Mouse (Mus musculus): ENCODE data around the gene Ahsa2. TPM values are rescaled to one million over a fixed set of nuclear protein-coding genes. Genes with fewer than 3 reads are reported as not detected.
"Not testable (repeated sequence)": the region's sequence is repeated elsewhere in the genome, so short reads cannot be mapped to it uniquely, and the experiment has no call there.

Gene Ahsa2
- 10 to 100 TPM; 37.9 to 45.3 TPM for total RNA-seq (2021)

GRCm38 (mm10) chr11:23497718-23498509, at the start of gene Ahsa2:
Gene Ahsa2 (minus strand): TSS chr11:23498030.
- intact Hi-C loops (cut with DNase I) = loop anchor here (5.0 to 10.0 kb wide), 2 partner anchors 69 to 127 kb away; no protein-coding TSS in a partner anchor
- peak; percentile 91 to 92 for DNase-seq (ENCODE audit: low spot score in 2 of 2)

- intact Hi-C loops (cut with DNase I) = no loop called here
These were observed 39.6 kb upstream of the Ahsa2 start for GRCm38 (mm10) chr11:23537446-23537845.

GRCm38 (mm10) chr11:23520473-23521205, 22.8 kb upstream of the Ahsa2 start, which contains the start of gene 1700093K21Rik:
Gene 1700093K21Rik (minus strand): TSS chr11:23521155.
- peak in 1 of 2 experiments; percentile 4 for DNase-seq (ENCODE audit: low spot score in 2 of 2)
- intact Hi-C loops (cut with DNase I) = no loop called here

More at GRCm38 (mm10) chr11:23537446-23537845, 39.6 kb upstream of the Ahsa2 start:
- no peak for DNase-seq (ENCODE audit: low spot score in 2 of 2)

- no peak for DNase-seq (ENCODE audit: low spot score in 2 of 2)
- intact Hi-C loops (cut with DNase I) = no loop called here
These were observed 21.2 kb upstream of the Ahsa2 start for GRCm38 (mm10) chr11:23518981-23519380.

GRCm38 (mm10) chr11:23515315-23515714, 17.5 kb upstream of the Ahsa2 start:
- intact Hi-C loops (cut with DNase I) = no loop called here
- DNase-seq (ENCODE audit: low spot score in 2 of 2) = no peak

GRCm38 (mm10) chr11:23514785-23515184, 17.0 kb upstream of the Ahsa2 start:
- DNase-seq (ENCODE audit: low spot score in 2 of 2); intact Hi-C loops (cut with DNase I): not testable (repeated sequence)

GRCm38 (mm10) chr11:23504801-23505200, 7.0 kb upstream of the Ahsa2 start:
- DNase-seq (ENCODE audit: low spot score in 2 of 2); intact Hi-C loops (cut with DNase I): not testable (repeated sequence)

GRCm38 (mm10) chr11:23498609-23499008, 779 bp upstream of the Ahsa2 start:
- no peak for DNase-seq (ENCODE audit: low spot score in 2 of 2)
- intact Hi-C loops (cut with DNase I) = loop anchor here (5.0 to 10.0 kb wide), 2 partner anchors 69 to 126 kb away; no protein-coding TSS in a partner anchor

GRCm38 (mm10) chr11:23497335-23497717, 504 bp downstream of the Ahsa2 start:
- intact Hi-C loops (cut with DNase I) = loop anchor here (5.0 to 10.0 kb wide), 2 partner anchors 70 to 127 kb away; no protein-coding TSS in a partner anchor
- peak; percentile 67 to 69 for DNase-seq (ENCODE audit: low spot score in 2 of 2)

- intact Hi-C loops (cut with DNase I) = loop anchor here (5.0 to 10.0 kb wide), 2 partner anchors 71 to 128 kb away; no protein-coding TSS in a partner anchor
- no peak for DNase-seq (ENCODE audit: low spot score in 2 of 2)
These were observed 1.2 kb downstream of the Ahsa2 start for GRCm38 (mm10) chr11:23496661-23497060.

- DNase-seq (ENCODE audit: low spot score in 2 of 2) = no peak
- intact Hi-C loops (cut with DNase I) = loop anchor here (5.0 to 10.0 kb wide), 2 partner anchors 72 to 130 kb away; no protein-coding TSS in a partner anchor
These were observed 2.6 kb downstream of the Ahsa2 start for GRCm38 (mm10) chr11:23495231-23495630.

GRCm38 (mm10) chr11:23492048-23492790, 5.6 kb downstream of the Ahsa2 start:
- DNase-seq (ENCODE audit: low spot score in 2 of 2) = no peak
- intact Hi-C loops (cut with DNase I) = loop anchor here (10.0 kb wide), 1 partner anchor 133 kb away; no protein-coding TSS in a partner anchor

- intact Hi-C loops (cut with DNase I) = loop anchor here (10.0 kb wide), 1 partner anchor 135 kb away; no protein-coding TSS in a partner anchor
- DNase-seq (ENCODE audit: low spot score in 2 of 2) = no peak
These were observed 7.9 kb downstream of the Ahsa2 start for GRCm38 (mm10) chr11:23489955-23490354.

- DNase-seq (ENCODE audit: low spot score in 2 of 2); intact Hi-C loops (cut with DNase I): not testable (repeated sequence)
These were observed 32.0 kb downstream of the Ahsa2 start for GRCm38 (mm10) chr11:23465862-23466261.

Small RNA genes lying within 50 kb of the gene (microRNA-seq; reads per million reads assigned to microRNA genes)
- gene Gm47279 = not detected

Other genes with a start within 250 kb of the Ahsa2 start
- 10 to 100 TPM; 50.2 to 67.6 TPM for gene Xpo1, start 242.0 kb downstream of the Ahsa2 start, total RNA-seq (2021)
- 100 to 1,000 TPM in 1 of 2 experiments, 10 to 100 TPM in 1; 89.0 to 101 TPM for gene Usp34, start 191.1 kb downstream of the Ahsa2 start, total RNA-seq (2021)
- gene 1700093K21Rik, start 23.1 kb upstream of the Ahsa2 start, total RNA-seq (2021) = under 1 TPM in 1 of 2 experiments, not detected in 1; 0.68 TPM
- 10 to 100 TPM; 39.2 to 42.7 TPM for gene 0610010F05Rik, start 135.6 kb upstream of the Ahsa2 start, total RNA-seq (2021)
- 10 to 100 TPM; 13.7 to 25.4 TPM for gene Pus10, start 167.6 kb upstream of the Ahsa2 start, total RNA-seq (2021)
- gene Pex13, start 167.9 kb upstream of the Ahsa2 start, total RNA-seq (2021) = 10 to 100 TPM; 24.1 to 26.1 TPM